Mouse (Mus musculus): Measurements from ENCODE around the gene Gm20422.

DNA sequence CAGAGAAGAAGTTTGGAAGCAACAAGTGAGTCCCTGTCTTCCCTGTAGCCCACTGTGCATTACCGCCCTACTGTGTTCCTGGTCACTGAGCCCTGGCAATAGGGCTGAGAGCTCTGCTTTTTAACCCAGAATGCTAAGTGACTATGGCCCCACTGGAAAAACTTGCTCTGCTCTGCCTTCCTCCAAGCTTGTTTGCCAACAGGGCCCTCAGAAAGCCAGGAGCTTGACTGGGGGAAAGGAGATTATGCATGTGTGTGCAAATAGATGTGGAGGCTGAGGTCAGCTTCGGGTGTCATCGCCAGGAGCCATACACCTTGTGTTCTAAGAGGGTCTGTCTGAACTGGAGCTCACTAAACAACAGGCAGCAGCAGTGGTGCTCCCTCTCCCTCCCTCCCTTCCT is 19.4 kb upstream of the Gm20422 start:
- no peak for TF ChIP-seq CTCF (IDR thresholded peaks at IDR 0.05; ENCODE audit: low read depth, low read length)
- TF ChIP-seq POLR2A (IDR thresholded peaks at IDR 0.05; ENCODE audit: insufficient read depth, low read length): no peak

All from ES-Bruce4 (cell line).